Mouse (Mus musculus): Measurements from ENCODE around the gene Fbxo17. TPM values are rescaled to one million over a fixed set of nuclear protein-coding genes. Genes with fewer than 3 reads are reported as not detected.
"Not testable (repeated sequence)": the region's sequence is repeated elsewhere in the genome, so short reads cannot be mapped to it uniquely, and the experiment has no call there.

Gene Fbxo17
- polyA plus RNA-seq, 1 experiment from 2014 or later: 1.1 TPM

DNA sequence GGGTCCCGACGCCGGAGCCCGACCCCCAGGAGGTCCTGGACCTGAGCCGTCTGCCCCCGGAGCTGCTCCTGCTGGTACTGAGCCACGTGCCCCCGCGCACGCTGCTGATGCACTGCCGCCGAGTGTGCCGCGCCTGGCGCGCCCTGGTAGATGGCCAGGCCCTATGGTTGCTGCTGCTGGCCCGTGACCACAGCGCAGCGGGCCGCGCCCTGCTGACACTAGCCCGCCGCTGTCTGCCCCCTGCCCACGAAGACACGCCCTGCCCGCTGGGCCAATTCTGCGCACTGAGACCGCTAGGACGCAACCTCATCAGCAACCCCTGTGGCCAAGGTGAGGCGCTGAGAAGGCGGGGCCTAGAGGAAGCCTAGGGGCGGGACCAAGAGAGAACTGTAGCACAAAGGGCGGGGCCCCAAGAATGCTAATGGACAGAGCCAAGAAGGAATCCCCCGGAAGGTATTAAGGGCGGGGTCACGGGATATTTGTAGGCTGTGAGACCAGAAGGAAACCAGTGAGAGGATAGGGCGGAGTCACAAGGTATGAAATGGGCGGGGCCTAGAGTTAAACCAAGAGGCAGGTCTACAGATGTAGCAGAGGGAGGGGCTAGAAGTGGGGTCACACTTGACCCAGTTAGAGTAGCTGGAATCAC is 23.2 kb upstream of the Fbxo17 start:
- H3K4me3 ChIP-seq (replicated peaks): peak overlapping the region; percentile 43
- no peak overlapping the region for H3K9ac ChIP-seq
- peaks cover 48% of the 10 kb centered on the region for H3K27me3 ChIP-seq
- WGBS (ENCODE audit: insufficient replicate concordance): 2% methylated on average over 38 of the region's 38 CpGs
- H3K4me2 ChIP-seq: peak overlapping the region; percentile 65
- H3K27ac ChIP-seq (replicated peaks): no peak overlapping the region
- peak; percentile 54; the same call in 1 of the 2 replicates for ATAC-seq (ENCODE audit: insufficient read depth)
- no peaks in the 10 kb centered on the region for H3K36me3 ChIP-seq (replicated peaks)
- H3K9me3 ChIP-seq (replicated peaks): no peaks in the 10 kb centered on the region
- peaks cover 5% of the 10 kb centered on the region; the same call in 1 of the 2 replicates for H3K4me1 ChIP-seq (replicated peaks)

DNA sequence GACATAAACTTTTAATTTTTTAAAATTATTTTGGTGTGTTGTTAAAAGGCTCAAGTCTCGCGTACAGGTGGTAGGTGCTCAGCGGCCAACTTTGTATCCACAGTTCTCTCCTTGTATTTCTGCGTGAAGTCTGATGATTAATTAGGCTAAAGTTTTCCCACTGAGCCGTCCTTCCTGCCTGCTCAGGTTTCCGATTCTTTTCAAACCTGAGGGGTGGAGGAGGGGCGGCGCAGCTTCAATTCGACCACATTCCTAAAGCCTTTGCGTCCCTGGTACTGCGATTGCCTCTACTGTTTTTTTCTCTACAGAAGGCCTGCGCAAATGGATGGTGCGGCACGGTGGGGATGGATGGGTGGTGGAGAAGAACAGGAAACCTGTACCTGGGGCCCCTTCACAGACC is 22.2 kb upstream of the Fbxo17 start:
- Histone ChIP-seq H3K4me3 (replicated peaks) (no peak overlapping the region), H3K9ac (no peak overlapping the region), H3K36me3 (replicated peaks) (no peaks in the 10 kb centered on the region), H3K27me3 (peaks cover 48% of the 10 kb centered on the region), H3K4me1 (replicated peaks) (peaks cover 5% of the 10 kb centered on the region; the same call in 1 of the 2 replicates), H3K4me2 (no peak overlapping the region), H3K9me3 (replicated peaks) (no peaks in the 10 kb centered on the region), H3K27ac (replicated peaks) (no peak overlapping the region)
- 12% methylated on average over 14 of the region's 14 CpGs for WGBS (ENCODE audit: insufficient replicate concordance)
- no peak for ATAC-seq (ENCODE audit: insufficient read depth)

DNA sequence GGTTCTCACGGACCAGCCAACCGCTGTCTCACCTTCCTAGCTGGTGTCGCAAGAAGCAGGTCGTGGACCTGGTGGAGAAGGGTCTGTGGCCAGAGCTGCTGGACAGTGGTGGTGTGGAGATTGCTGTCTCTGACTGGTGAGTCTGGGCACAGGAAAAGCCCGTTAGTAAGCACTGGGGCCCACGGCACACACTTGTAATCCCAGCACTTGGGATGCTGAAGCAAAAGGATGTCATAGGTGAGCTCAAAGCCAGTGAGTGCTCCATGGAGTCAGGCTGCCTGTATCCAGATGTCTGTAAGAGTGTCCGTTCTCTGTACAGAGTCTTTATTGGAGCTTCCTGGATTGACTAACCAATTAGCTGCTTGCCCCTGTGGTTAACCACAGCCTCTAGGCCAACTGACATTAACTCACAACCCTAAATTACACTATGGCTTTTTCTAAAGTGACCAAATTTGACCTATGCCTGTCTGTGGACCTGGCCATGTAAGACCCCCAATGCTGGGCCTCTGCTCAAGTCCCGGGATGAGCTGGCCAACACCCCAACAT is 21.6 kb upstream of the Fbxo17 start:
- Histone ChIP-seq H3K9ac (no peak overlapping the region), H3K4me1 (replicated peaks) (peaks cover 5% of the 10 kb centered on the region; the same call in 1 of the 2 replicates), H3K27me3 (peaks cover 45% of the 10 kb centered on the region), H3K27ac (replicated peaks) (no peak overlapping the region), H3K36me3 (replicated peaks) (no peaks in the 10 kb centered on the region), H3K4me3 (replicated peaks) (no peak overlapping the region), H3K9me3 (replicated peaks) (no peaks in the 10 kb centered on the region), H3K4me2 (no peak overlapping the region)
- 30% methylated on average over 8 of the region's 8 CpGs for WGBS (ENCODE audit: insufficient replicate concordance)
- no peak for ATAC-seq (ENCODE audit: insufficient read depth)

DNA sequence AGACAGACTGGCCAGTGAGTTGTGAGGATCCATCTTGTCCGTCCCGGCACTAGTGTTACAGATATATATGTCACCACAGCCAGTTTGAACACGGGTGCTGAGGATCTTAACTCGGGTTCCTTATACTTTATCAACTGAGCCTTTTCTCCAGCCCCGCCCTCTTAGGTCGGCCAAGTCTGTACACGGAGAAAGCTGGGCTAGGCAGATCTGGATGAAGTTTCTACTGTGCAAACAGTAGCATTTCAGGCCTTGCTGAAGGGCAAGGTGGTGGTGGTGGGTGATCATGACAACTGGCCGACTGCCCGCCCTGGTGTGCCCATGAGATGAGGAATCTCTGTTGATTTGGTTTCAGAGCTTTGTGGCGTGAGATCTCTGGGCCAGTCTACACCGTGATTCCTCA is 19.3 kb upstream of the Fbxo17 start:
- Histone ChIP-seq H3K9me3 (replicated peaks) (no peaks in the 10 kb centered on the region), H3K36me3 (replicated peaks) (no peaks in the 10 kb centered on the region), H3K4me3 (replicated peaks) (no peak overlapping the region), H3K4me1 (replicated peaks) (peaks cover 5% of the 10 kb centered on the region; the same call in 1 of the 2 replicates), H3K27me3 (peaks cover 28% of the 10 kb centered on the region), H3K9ac (no peak overlapping the region), H3K27ac (replicated peaks) (no peak overlapping the region), H3K4me2 (no peak overlapping the region)
- WGBS (ENCODE audit: insufficient replicate concordance): 59% methylated on average over 11 of the region's 11 CpGs
- no peak for ATAC-seq (ENCODE audit: insufficient read depth)

DNA sequence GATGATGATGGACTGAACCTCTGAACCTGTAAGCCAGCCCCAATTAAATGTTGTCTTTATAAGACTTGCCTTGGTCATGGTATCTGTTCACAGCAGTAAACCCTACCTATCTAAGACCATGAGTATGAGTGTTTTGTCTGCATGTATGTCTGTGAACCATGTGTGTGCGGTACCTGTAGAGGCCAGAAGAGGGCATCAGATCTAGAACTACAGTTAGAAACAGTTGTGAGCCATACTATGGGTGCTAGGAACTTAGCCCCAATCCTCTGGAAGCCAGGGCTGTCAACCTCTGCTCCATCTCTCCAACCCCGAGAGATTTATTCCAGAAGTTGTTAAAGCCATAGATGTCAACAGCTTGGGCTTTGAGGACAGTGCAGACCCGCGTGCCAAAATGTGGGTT is 16.3 kb upstream of the Fbxo17 start:
- Histone ChIP-seq H3K9me3 (replicated peaks) (no peaks in the 10 kb centered on the region), H3K4me2 (no peak overlapping the region), H3K27ac (replicated peaks) (no peak overlapping the region), H3K36me3 (replicated peaks) (no peaks in the 10 kb centered on the region), H3K4me3 (replicated peaks) (no peak overlapping the region), H3K4me1 (replicated peaks) (no peaks in the 10 kb centered on the region), H3K27me3 (no peaks in the 10 kb centered on the region), H3K9ac (no peak overlapping the region)
- 83% methylated on average over 4 of the region's 4 CpGs for WGBS (ENCODE audit: insufficient replicate concordance)
- no peak for ATAC-seq (ENCODE audit: insufficient read depth)

DNA sequence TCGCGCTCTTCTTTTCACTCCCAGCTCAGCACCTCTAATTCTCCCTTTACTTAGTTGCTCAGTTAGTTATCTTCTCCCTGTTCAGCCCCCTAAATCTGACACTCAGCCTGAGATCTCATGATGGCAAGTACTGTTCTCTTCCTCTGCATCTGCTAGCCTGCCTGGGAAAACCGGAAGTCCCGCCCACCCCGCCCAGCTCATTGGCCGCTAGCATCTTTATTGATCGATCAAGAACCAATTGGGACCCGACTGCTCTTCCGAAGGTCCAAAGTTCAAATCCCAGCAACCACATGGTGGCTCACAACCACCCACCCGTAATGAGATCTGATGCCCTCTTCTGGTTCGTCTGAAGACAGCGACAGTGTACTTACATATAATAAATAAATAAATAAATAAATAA is 15.3 kb upstream of the Fbxo17 start:
- not testable (repeated sequence) for H3K4me3 ChIP-seq (replicated peaks); ATAC-seq (ENCODE audit: insufficient read depth); H3K36me3 ChIP-seq (replicated peaks); H3K4me2 ChIP-seq; H3K9ac ChIP-seq; H3K9me3 ChIP-seq (replicated peaks); H3K4me1 ChIP-seq (replicated peaks); H3K27me3 ChIP-seq; H3K27ac ChIP-seq (replicated peaks)
- WGBS (ENCODE audit: insufficient replicate concordance): 74% methylated on average over 12 of the region's 12 CpGs

DNA sequence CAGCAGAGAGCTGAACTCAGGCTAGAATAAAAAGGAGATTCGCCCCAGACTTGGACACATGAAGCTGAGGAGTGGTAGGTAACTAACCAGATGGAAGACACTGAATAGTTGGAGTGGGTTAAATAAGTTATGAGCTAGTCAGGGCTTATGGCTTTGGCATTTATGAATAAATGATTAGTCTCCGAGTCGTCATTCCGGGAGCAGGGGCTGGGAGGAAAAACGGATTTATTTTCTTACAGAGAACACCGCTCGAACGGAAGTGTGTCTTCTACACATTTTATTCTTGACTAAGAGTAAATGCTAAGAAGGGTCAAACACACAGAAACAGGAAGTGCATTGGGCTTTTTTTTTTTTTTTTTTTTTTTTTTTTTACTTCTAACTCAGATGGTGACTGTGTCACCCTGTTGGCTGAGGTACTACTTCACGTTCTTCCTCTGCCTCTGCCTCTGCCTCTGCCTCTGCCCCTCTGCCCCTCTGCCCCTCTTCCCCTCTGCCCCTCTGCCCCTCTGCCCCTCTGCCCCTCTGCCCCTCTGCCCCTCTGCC is 13.9 kb upstream of the Fbxo17 start:
- Histone ChIP-seq H3K4me3 (replicated peaks) (no peak overlapping the region), H3K4me2 (no peak overlapping the region), H3K9ac (no peak overlapping the region), H3K27ac (replicated peaks) (no peak overlapping the region), H3K27me3 (no peaks in the 10 kb centered on the region), H3K9me3 (replicated peaks) (no peaks in the 10 kb centered on the region), H3K36me3 (replicated peaks) (no peaks in the 10 kb centered on the region), H3K4me1 (replicated peaks) (no peaks in the 10 kb centered on the region)
- 50% methylated on average over 9 of the region's 9 CpGs for WGBS (ENCODE audit: insufficient replicate concordance)
- ATAC-seq (ENCODE audit: insufficient read depth): no peak

DNA sequence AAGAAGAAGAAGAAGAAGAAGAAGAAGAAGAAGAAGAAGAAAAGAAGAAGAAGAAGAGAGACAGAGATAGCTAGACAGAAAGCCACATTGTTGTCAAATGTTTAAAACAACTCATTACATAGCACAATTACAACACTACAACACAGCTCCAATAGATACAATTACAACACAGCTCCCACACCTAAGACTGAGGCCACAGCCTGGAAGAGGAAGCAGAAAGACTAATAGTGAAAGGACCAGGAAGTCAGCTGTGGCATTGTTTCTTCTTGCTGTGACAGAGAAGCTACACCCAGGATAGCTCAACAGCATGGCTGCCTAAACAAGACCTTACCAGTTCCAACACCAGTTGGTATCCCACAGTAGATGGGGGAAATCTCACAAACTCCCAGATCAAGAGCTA is 7.2 kb upstream of the Fbxo17 start:
- ATAC-seq (ENCODE audit: insufficient read depth): no peak
- H3K4me1 ChIP-seq (replicated peaks): no peaks in the 10 kb centered on the region
- H3K4me3 ChIP-seq (replicated peaks): no peak overlapping the region
- H3K9me3 ChIP-seq (replicated peaks): no peaks in the 10 kb centered on the region
- H3K27ac ChIP-seq (replicated peaks): no peak overlapping the region
- H3K27me3 ChIP-seq: 0 out of 2 replicates have a peak, but pooled peaks cover under 1% of the 10 kb centered on the region
- H3K36me3 ChIP-seq (replicated peaks): no peaks in the 10 kb centered on the region
- H3K4me2 ChIP-seq: no peak overlapping the region
- H3K9ac ChIP-seq: no peak overlapping the region

DNA sequence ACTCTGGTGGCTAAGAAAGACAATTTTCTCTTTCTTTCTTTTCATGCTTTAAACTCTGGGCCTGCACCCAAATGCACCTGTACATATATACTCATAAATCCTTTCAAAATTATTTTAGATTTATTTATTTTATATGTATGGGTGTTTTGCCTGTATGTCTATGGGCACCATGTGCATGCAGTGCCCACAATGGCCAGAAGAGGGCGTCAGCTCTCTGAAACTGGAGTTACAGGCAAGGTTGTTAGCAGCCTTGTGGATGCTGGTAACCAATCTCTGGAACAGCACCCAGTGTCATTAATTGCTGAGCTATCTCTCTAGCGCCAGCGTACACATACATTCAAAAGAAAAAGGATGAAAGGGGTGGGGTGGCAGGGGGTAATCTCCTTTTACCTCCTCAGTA is 5.6 kb upstream of the Fbxo17 start:
- no peak overlapping the region for H3K4me2 ChIP-seq
- no peak for ATAC-seq (ENCODE audit: insufficient read depth)
- peaks cover 10% of the 10 kb centered on the region; the same call in 1 of the 2 replicates for H3K27me3 ChIP-seq
- H3K4me1 ChIP-seq (replicated peaks): no peaks in the 10 kb centered on the region
- WGBS (ENCODE audit: insufficient replicate concordance): 64% methylated on average over 3 of the region's 3 CpGs
- H3K4me3 ChIP-seq (replicated peaks): no peak overlapping the region
- no peaks in the 10 kb centered on the region for H3K9me3 ChIP-seq (replicated peaks)
- no peaks in the 10 kb centered on the region for H3K36me3 ChIP-seq (replicated peaks)
- H3K27ac ChIP-seq (replicated peaks): no peak overlapping the region
- no peak overlapping the region for H3K9ac ChIP-seq

DNA sequence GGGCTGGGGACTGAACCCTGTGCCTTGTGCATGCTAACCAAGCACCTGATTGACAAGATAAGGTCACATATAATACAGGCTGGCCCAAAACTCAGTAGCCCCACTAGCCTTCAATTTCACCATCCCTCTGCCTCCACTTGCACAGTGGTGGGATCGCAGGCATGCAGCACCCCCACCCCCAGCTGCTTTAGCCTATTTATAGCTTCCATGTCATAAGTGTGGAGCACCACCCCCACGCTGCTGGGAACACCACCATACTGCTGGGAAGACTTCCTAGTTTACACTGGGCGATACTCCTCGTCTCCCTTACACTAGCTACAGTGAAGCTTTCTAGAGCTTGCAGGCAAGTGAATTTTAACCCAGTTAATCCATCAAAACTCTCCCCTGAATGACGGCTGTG is 1.9 kb upstream of the Fbxo17 start:
- 58% methylated on average over 5 of the region's 5 CpGs for WGBS (ENCODE audit: insufficient replicate concordance)
- no peak for ATAC-seq (ENCODE audit: insufficient read depth)

DNA sequence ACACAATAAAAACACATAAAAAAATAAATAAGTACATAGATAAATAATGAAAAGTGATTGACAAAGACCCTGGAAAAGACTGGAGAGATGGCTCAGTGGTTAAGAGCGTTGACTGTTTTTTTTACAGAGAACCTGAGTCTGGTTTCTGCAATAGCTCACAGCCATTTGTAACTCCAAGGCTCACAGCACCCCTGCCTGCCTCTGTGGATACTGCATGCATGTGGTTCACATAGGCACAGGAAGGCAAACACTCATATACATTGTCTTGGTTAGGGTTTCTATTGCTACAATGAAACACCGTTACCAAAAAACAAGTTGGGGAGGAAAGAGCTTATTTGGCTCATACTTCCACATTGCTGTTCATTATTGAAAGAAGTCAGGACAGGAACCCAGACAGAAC is 1.0 kb upstream of the Fbxo17 start:
- H3K27me3 ChIP-seq: peaks cover 32% of the 10 kb centered on the region
- H3K4me3 ChIP-seq (replicated peaks): no peak overlapping the region
- WGBS (ENCODE audit: insufficient replicate concordance): 75% methylated on average over 2 of the region's 2 CpGs
- no peak for ATAC-seq (ENCODE audit: insufficient read depth)
- H3K4me1 ChIP-seq (replicated peaks): no peaks in the 10 kb centered on the region
- no peaks in the 10 kb centered on the region for H3K9me3 ChIP-seq (replicated peaks)
- no peak overlapping the region for H3K9ac ChIP-seq
- H3K36me3 ChIP-seq (replicated peaks): no peaks in the 10 kb centered on the region
- H3K4me2 ChIP-seq: no peak overlapping the region
- H3K27ac ChIP-seq (replicated peaks): no peak overlapping the region

More for the DNA sequence above, 1.9 kb upstream of the Fbxo17 start:
- H3K4me1 ChIP-seq (replicated peaks): no peaks in the 10 kb centered on the region
- no peaks in the 10 kb centered on the region for H3K9me3 ChIP-seq (replicated peaks)
- H3K36me3 ChIP-seq (replicated peaks): no peaks in the 10 kb centered on the region
- no peak overlapping the region for H3K4me3 ChIP-seq (replicated peaks)
- no peak overlapping the region for H3K27ac ChIP-seq (replicated peaks)
- peaks cover 32% of the 10 kb centered on the region for H3K27me3 ChIP-seq
- no peak overlapping the region for H3K9ac ChIP-seq
- H3K4me2 ChIP-seq: no peak overlapping the region

DNA sequence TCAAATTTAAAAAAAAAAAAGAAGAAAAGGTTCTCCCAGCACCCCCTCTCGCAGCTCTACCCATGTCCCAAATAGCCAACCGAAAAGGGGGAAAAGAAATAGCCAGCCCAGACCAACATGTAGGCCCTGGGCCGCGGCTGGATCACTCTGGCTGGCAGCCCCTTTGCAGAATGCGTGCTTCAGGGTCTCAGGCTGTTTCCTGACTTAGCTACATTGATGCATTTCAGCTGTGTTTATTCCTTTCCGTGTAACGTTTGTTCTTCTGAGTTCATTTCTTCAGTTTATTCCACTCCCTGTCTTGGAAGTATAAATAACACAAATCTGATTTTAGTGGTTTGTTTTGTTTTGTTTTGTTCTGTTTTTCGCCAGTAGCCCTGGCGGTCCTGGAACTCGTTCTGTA is 1.1 kb downstream of the Fbxo17 start:
- no peak for ATAC-seq (ENCODE audit: insufficient read depth)
- no peaks in the 10 kb centered on the region for H3K4me1 ChIP-seq (replicated peaks)
- peaks cover 32% of the 10 kb centered on the region for H3K27me3 ChIP-seq
- no peaks in the 10 kb centered on the region for H3K36me3 ChIP-seq (replicated peaks)
- WGBS (ENCODE audit: insufficient replicate concordance): 65% methylated on average over 10 of the region's 10 CpGs
- H3K4me3 ChIP-seq (replicated peaks): no peak overlapping the region
- H3K27ac ChIP-seq (replicated peaks): no peak overlapping the region
- no peaks in the 10 kb centered on the region for H3K9me3 ChIP-seq (replicated peaks)
- H3K9ac ChIP-seq: no peak overlapping the region
- no peak overlapping the region for H3K4me2 ChIP-seq

Measured in liver, embryonic 15.5 days (tissue).